Mouse (Mus musculus) bone marrow, adult 2 months (tissue): ENCODE data around the gene Ly6c2.
"Not testable (repeated sequence)": the region's sequence is repeated elsewhere in the genome, so short reads cannot be mapped to it uniquely, and the experiment has no call there.

Experiments
- CTCF ChIP-seq: fragments of 200-500 bp; IDR thresholded peaks from 2 replicates; pipeline ENCODE4 v1.5.1; 2011; ENCODE audit warnings: low read length, control low read depth; ENCODE audit not compliant: control insufficient read depth, insufficient read depth
- POLR2A ChIP-seq: fragments of 200-500 bp; IDR thresholded peaks from 2 replicates; pipeline ENCODE4 v1.6.1; 2011; ENCODE audit warnings: low read depth, mild to moderate bottlenecking, control low read depth, low read length, borderline replicate concordance; ENCODE audit not compliant: control insufficient read depth

- not testable (repeated sequence) for TF ChIP-seq CTCF, POLR2A
Measured at GRCm38 (mm10) chr15:75132346-75132745, 20.6 kb upstream of the Ly6c2 start.
